Mouse (Mus musculus) spleen, postnatal 36 days (tissue): ENCODE results near the gene Il13ra1.

Source experiments
- DNase-seq, 2 experiments: peaks; one replicate each; pipeline ENCODE4 v3.0.0; 2022; ENCODE audit warnings: low spot score in 2 of 2, mixed read lengths in 1 of 2

Il13ra1 gene

DNA sequence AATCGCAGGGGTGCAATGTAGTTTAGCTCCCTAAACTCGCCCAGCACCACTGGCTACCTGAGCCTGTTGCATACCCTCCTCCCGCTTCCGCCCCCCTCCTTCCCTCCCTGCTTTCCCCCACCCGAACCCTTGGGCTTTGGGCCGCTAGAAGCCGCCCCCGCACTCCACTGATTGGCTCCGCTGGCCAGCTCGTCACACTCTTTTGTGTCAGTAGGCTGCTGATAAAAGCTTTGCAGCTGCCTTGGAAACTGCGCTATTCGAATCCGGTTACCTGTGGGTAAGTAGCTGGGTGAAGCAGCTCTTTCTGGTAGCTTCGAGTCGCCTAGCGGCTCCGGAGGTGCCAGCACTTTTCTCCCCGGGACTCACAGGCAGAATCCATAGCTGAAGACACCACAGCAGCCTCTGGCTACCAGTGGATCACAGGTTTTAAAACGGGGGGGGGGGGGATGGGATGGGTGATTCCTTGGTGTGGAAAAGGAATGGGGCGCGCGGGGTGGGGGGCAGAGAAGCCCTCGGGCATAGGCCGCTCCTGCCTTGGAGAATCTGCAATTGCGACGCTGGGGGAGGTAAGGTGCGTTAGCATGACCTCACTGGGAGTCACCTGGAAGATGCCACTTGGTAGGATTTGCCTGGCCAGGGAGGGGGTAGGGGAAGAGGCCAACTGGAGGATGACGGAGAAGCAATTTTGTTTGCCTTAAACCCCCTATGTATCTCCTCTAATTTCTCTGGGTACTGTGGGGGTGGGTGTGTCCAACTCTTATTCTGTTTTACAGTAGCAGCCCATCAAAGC lies 84.0 kb downstream of the Il13ra1 start, which contains the start of gene Zcchc12:
TSS of gene Zcchc12 (plus strand) at position 169 of the 790 bp plus-strand sequence.
- DNase-seq = peak; percentile 0 to 2

- DNase-seq = no peak
Observed at GRCm38 (mm10) chrX:36209554-36209953, 97.6 kb downstream of the Il13ra1 start.

DNA sequence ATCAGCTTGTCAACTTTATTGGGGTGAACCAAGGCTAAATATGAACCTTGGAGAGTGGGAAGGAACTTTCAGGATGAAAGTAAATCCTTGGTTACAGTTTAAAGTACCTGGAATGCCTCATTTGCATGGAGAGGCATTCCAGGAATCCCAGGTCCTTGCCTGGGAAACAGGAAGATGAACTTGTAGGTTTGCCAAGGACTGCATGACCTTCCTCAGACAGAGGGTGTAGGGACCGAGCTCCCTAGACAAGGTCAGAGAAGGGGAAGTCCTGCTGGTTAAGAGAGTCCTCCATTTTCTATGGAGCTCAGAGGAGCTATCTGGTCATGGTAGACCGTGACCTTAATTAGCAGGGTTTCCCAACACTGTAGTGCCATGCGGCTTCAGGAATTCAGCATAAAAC lies 99.3 kb downstream of the Il13ra1 start:
- no peak for DNase-seq
